11 mouse cellular contexts compared by ENCODE assay signal in the genomic region with DNA sequence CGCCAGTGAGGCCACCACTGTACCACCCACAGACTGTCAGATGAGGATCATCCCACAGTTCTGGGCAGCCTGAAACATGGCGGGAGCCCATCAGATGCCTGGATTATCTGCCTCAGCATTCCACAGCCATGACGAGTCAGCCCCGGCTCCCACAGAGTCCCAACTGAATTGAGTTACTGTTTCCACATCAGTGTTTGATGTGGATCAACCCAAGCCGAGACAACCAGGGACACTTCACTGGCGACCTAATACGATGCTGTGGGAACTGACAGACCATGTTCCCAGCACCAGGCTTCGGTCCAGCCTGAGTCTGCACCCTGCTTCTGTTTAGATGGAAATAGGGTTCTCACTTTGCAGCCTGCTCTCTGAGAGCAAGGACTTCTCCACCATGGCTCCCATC. TPM values are rescaled to one million over a fixed set of nuclear protein-coding genes. Genes with fewer than 3 reads are reported as not detected.
A peak's percentile ranks its signal among the peaks of the same experiment; 100 is the strongest.
DNase-seq lines count a peak whose midpoint lies in the region; ATAC-seq and TF ChIP-seq lines count a peak whose summit lies in the region.
"Had no signal": no experiment of that assay in that cellular context is flagged by ENCODE, and none has a peak within 500 bp of the region (broad histone marks: within the 10 kb centered on the region; RNA-seq: fewer than 3 reads in every experiment).

No protein-coding gene starts in this region.

- WGBS in lung, postnatal 0 days, result 58% methylated on average over 8 of the region's 8 CpGs
- WGBS in liver, embryonic 11.5 days, result 65% methylated on average over 8 of the region's 8 CpGs
- WGBS in midbrain, postnatal 0 days, result 59% methylated on average over 8 of the region's 8 CpGs
- 81% methylated on average over 8 of the region's 8 CpGs for WGBS in intestine, postnatal 0 days

- no peak for TF ChIP-seq CTCF in lung, postnatal 0 days (IDR thresholded peaks at IDR 0.05)
- TF ChIP-seq CTCF in midbrain, postnatal 0 days (IDR thresholded peaks at IDR 0.05), result no peak
- TF ChIP-seq CTCF in intestine, postnatal 0 days (IDR thresholded peaks at IDR 0.05; ENCODE audit: low read depth), result no peak

- TF ChIP-seq EP300 in lung, postnatal 0 days (IDR thresholded peaks at IDR 0.05), result no peak

- no peaks in the 10 kb centered on the region for H3K27me3 ChIP-seq in lung, postnatal 0 days (replicated peaks; ENCODE audit: insufficient read depth, low read length)
- no peaks in the 10 kb centered on the region for H3K27me3 ChIP-seq in liver, embryonic 11.5 days (replicated peaks; ENCODE audit: control insufficient read depth, insufficient read depth, low read length)
- H3K27me3 ChIP-seq in midbrain, postnatal 0 days (ENCODE audit: insufficient read depth, low read length), result no peaks in the 10 kb centered on the region
- H3K27me3 ChIP-seq in intestine, postnatal 0 days (replicated peaks; ENCODE audit: control insufficient read depth, insufficient read depth, low read length), result no peaks in the 10 kb centered on the region
- H3K27me3 ChIP-seq: forebrain, embryonic 12.5 days had no signal

- H3K4me1 ChIP-seq in lung, postnatal 0 days (ENCODE audit: insufficient read depth, low read depth, low read length), result peaks cover 1% of the 10 kb centered on the region; the same call in 1 of the 2 replicates
- peaks cover 3% of the 10 kb centered on the region; the same call in 1 of the 2 replicates for H3K4me1 ChIP-seq in liver, embryonic 11.5 days (replicated peaks; ENCODE audit: control insufficient read depth, insufficient read depth, low read length)
- 0 out of 2 replicates have a peak, but pooled peaks cover 3% of the 10 kb centered on the region for H3K4me1 ChIP-seq in midbrain, postnatal 0 days (ENCODE audit: insufficient read depth, low read length)
- H3K4me1 ChIP-seq in intestine, postnatal 0 days (replicated peaks; ENCODE audit: control insufficient read depth, insufficient read depth, low read length), result no peaks in the 10 kb centered on the region

- ATAC-seq in lung, postnatal 0 days, result peak; percentile 76
- ATAC-seq in liver, embryonic 11.5 days (replicated peaks; ENCODE audit: low FRiP score), result no peak
- ATAC-seq in midbrain, postnatal 0 days (ENCODE audit: low FRiP score), result no peak
- no peak; the same call in 1 of the 2 replicates for ATAC-seq in intestine, postnatal 0 days

- peaks cover 5% of the 10 kb centered on the region; the same call in 1 of the 2 replicates for H3K36me3 ChIP-seq in lung, postnatal 0 days (ENCODE audit: insufficient read depth, low read length)
- H3K36me3 ChIP-seq in liver, embryonic 11.5 days (ENCODE audit: control insufficient read depth, insufficient read depth, low read length), result no peaks in the 10 kb centered on the region; the same call in 1 of the 2 replicates
- H3K36me3 ChIP-seq in midbrain, postnatal 0 days (ENCODE audit: insufficient read depth, low read length), result no peaks in the 10 kb centered on the region
- peaks cover 44% of the 10 kb centered on the region for H3K36me3 ChIP-seq in intestine, postnatal 0 days (ENCODE audit: control insufficient read depth, insufficient read depth)

- no peak overlapping the region for H3K4me3 ChIP-seq in lung, postnatal 0 days (ENCODE audit: low read depth, low read length)
- H3K4me3 ChIP-seq in liver, embryonic 11.5 days (ENCODE audit: low read depth, low read length), result no peak overlapping the region
- H3K4me3 ChIP-seq in midbrain, postnatal 0 days (ENCODE audit: low read depth, low read length), result no peak overlapping the region
- H3K4me3 ChIP-seq in intestine, postnatal 0 days (ENCODE audit: low read depth, low read length), result no peak overlapping the region
- H3K4me3 ChIP-seq: forebrain, embryonic 12.5 days; left cerebral cortex, adult 2 months had no signal

- no peak overlapping the region for H3K9ac ChIP-seq in lung, postnatal 0 days (replicated peaks; ENCODE audit: low read depth)
- no peak overlapping the region for H3K9ac ChIP-seq in liver, embryonic 11.5 days (ENCODE audit: low read depth, low read length)
- no peak overlapping the region for H3K9ac ChIP-seq in midbrain, postnatal 0 days (replicated peaks; ENCODE audit: low read length, poor library complexity, severe bottlenecking)
- H3K9ac ChIP-seq in intestine, postnatal 0 days (ENCODE audit: low read depth, low read length), result no peak overlapping the region
- H3K9ac ChIP-seq: forebrain, embryonic 12.5 days had no signal

- no peaks in the 10 kb centered on the region for H3K9me3 ChIP-seq in lung, postnatal 0 days (ENCODE audit: low read length)
- no peaks in the 10 kb centered on the region for H3K9me3 ChIP-seq in liver, embryonic 11.5 days (ENCODE audit: control insufficient read depth, low read length)
- no peaks in the 10 kb centered on the region for H3K9me3 ChIP-seq in midbrain, postnatal 0 days (ENCODE audit: low read length)
- H3K9me3 ChIP-seq in intestine, postnatal 0 days (ENCODE audit: control insufficient read depth), result no peaks in the 10 kb centered on the region
- H3K9me3 ChIP-seq: forebrain, embryonic 12.5 days had no signal

- peak; percentile 96 for DNase-seq in 3T3-L1 (ENCODE audit: low read depth, low spot score)
- DNase-seq in NIH3T3 (ENCODE audit: low read depth), result peak; percentile 86
- peak; percentile 63 to 69 for DNase-seq in heart, adult 9 months (ENCODE audit: low spot score in 2 of 2)
- peak; percentile 65 for DNase-seq in lung, postnatal 0 days (ENCODE audit: low spot score)
- DNase-seq in liver, embryonic 11.5 days (ENCODE audit: low spot score), result no peak
- no peak for DNase-seq in midbrain, postnatal 0 days (ENCODE audit: low spot score)
- DNase-seq: right cerebral cortex, adult 18-20 months had no signal

- no peak overlapping the region for H3K4me2 ChIP-seq in lung, postnatal 0 days (replicated peaks; ENCODE audit: low read depth, low read length)
- no peak overlapping the region for H3K4me2 ChIP-seq in liver, embryonic 11.5 days
- no peak overlapping the region for H3K4me2 ChIP-seq in midbrain, postnatal 0 days (ENCODE audit: low read depth, low read length, poor library complexity, severe bottlenecking)
- no peak overlapping the region for H3K4me2 ChIP-seq in intestine, postnatal 0 days (replicated peaks; ENCODE audit: low read depth)
- H3K4me2 ChIP-seq: forebrain, embryonic 12.5 days; midbrain, embryonic 11.5 days had no signal

- peak overlapping the region; percentile 32; the same call in 1 of the 2 replicates for H3K27ac ChIP-seq in lung, postnatal 0 days (ENCODE audit: low read length)
- no peak overlapping the region for H3K27ac ChIP-seq in liver, embryonic 11.5 days (ENCODE audit: low read depth, low read length)
- H3K27ac ChIP-seq in midbrain, postnatal 0 days (ENCODE audit: low read depth, low read length), result no peak overlapping the region
- no peak overlapping the region for H3K27ac ChIP-seq in intestine, postnatal 0 days (ENCODE audit: low read depth, low read length)
- H3K27ac ChIP-seq: forebrain, embryonic 12.5 days; left cerebral cortex, adult 2 months had no signal

RNA-seq across cellular contexts. Expression of a gene that starts 58.1 kb away (rescaled TPM):
- 42.3 and 44.6 TPM in 2 replicates for polyA plus RNA-seq in lung, postnatal 0 days (2015; fragmentation: Nextera tagmentation; extraction: Ambion mirVana)
- 22.1 and 23.5 TPM in 2 replicates for polyA plus RNA-seq in liver, embryonic 11.5 days (2014; fragmentation: Nextera tagmentation; extraction: Ambion mirVana)
- total RNA-seq in midbrain, postnatal 0 days (2014; rRNA removed), result 28.6 and 67.0 TPM in 2 replicates
- 21.3 and 23.6 TPM in 2 replicates for polyA plus RNA-seq in midbrain, postnatal 0 days (2015; fragmentation: Nextera tagmentation; extraction: Ambion mirVana)
- polyA plus RNA-seq in intestine, postnatal 0 days (2015; fragmentation: Nextera tagmentation; extraction: Ambion mirVana), result 32.9 and 37.4 TPM in 2 replicates

Comparison
In these comparisons a context has a peak if more than half of its experiments do, and no peak if none do; other contexts are left out.
1. DNase-seq: peak in 3T3-L1 (single experiment), NIH3T3 (single experiment), heart, adult 9 months (2 of 2) and lung, postnatal 0 days (single experiment); none in liver, embryonic 11.5 days (single experiment) and midbrain, postnatal 0 days (single experiment).